Mouse (Mus musculus): ENCODE results near the gene Hoxa11.

DNA sequence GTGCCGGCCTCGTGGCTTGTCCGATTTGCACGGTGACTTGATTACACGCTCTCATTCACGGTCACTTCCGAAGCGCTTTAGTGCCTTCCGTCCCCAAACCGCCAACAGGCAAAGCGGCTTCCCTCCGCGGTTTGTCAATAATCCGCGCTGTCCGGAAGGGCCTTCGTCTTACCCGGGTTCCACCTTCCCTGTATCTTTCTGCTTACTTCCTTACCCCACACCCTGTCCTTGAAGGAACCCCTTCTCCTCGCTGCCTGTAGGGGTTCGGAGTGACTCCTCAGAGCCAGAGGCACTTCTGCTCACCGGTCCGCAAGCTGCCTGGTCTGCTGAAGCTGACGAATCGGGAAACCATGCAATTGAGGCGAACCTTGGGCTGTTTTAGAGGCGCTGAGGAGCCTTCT is 793 bp upstream of the Hoxa11 start:
- TF ChIP-seq CTCF (IDR thresholded peaks at IDR 0.05; ENCODE audit: low read depth, low read length) (no peak), POLR2A (IDR thresholded peaks at IDR 0.05; ENCODE audit: extremely low read depth, insufficient read depth, low read length) (no peak)

Measured in liver, adult 2 months (tissue).